Mouse (Mus musculus) heart, embryonic 16.5 days (tissue): ENCODE measurements around the gene Zfp329. TPM values are rescaled to one million over a fixed set of nuclear protein-coding genes. Genes with fewer than 3 reads are reported as not detected.
A peak's percentile ranks its signal among the peaks of the same experiment; 100 is the strongest.

ENCODE experiments used
- ATAC-seq: fragments of 200-750 bp; cut with Nextera tagmentation; replicated peaks from 2 replicates; pipeline ENCODE4 v1.8.0; 2017; ENCODE audit warnings: moderate number of reproducible peaks; ENCODE audit not compliant: insufficient read depth, low FRiP score; ENCODE audit errors: extremely low read depth
- H3K27ac ChIP-seq: fragments of 300-500 bp; sonication (generic); 2 replicates; pipeline ENCODE4 v1.5.1; 2014; ENCODE audit warnings: mild to moderate bottlenecking, low read length, control low read depth, moderate library complexity
- H3K27me3 ChIP-seq: fragments of 300-500 bp; sonication (generic); 2 replicates; pipeline ENCODE4 v1.6.1; 2014; ENCODE audit warnings: low read length, mixed read lengths; ENCODE audit not compliant: control insufficient read depth, insufficient read depth
- H3K36me3 ChIP-seq: fragments of 300-500 bp; sonication (generic); 2 replicates; pipeline ENCODE4 v1.6.1; 2014; ENCODE audit not compliant: control insufficient read depth, insufficient read depth
- H3K4me1 ChIP-seq: fragments of 300-500 bp; sonication (generic); 2 replicates; pipeline ENCODE4 v1.6.1; 2014; ENCODE audit warnings: low read length, mixed read lengths; ENCODE audit not compliant: control insufficient read depth, insufficient read depth
- H3K4me2 ChIP-seq: fragments of 300-500 bp; sonication (generic); 2 replicates; pipeline ENCODE4 v1.6.1; 2014; ENCODE audit warnings: low read depth, mild to moderate bottlenecking, control low read depth, low read length
- H3K4me3 ChIP-seq: fragments of 300-500 bp; sonication (generic); 2 replicates; pipeline ENCODE4 v1.5.1; 2014; ENCODE audit warnings: mild to moderate bottlenecking, control low read depth, low read length
- H3K9ac ChIP-seq: fragments of 300-500 bp; sonication (generic); 2 replicates; pipeline ENCODE4 v1.6.1; 2014; ENCODE audit warnings: low read length, control low read depth
- H3K9me3 ChIP-seq: fragments of 300-500 bp; sonication (generic); replicated peaks from 2 replicates; pipeline ENCODE4 v1.6.1; 2016; ENCODE audit warnings: low read length; ENCODE audit not compliant: control insufficient read depth
- WGBS: fragments of 180-500 bp; shearing (Covaris S2); extraction: QIAGEN DNeasy Blood & Tissue Kit; methylation state at CpG from one replicate; pipeline ENCODE4 v1.1.7; 2014; 5-methylcytosine and 5-hydroxymethylcytosine counted together
- polyA plus RNA-seq: library from polyadenylated mRNA; unstranded; fragments of >200 nt; fragmentation: Nextera tagmentation; extraction: Ambion mirVana; gene quantifications from 2 replicates; pipeline ENCODE4 v1.2.1, GENCODE M21; 2015

Gene Zfp329
- polyA plus RNA-seq = 8.9 and 11.2 TPM in 2 replicates

DNA sequence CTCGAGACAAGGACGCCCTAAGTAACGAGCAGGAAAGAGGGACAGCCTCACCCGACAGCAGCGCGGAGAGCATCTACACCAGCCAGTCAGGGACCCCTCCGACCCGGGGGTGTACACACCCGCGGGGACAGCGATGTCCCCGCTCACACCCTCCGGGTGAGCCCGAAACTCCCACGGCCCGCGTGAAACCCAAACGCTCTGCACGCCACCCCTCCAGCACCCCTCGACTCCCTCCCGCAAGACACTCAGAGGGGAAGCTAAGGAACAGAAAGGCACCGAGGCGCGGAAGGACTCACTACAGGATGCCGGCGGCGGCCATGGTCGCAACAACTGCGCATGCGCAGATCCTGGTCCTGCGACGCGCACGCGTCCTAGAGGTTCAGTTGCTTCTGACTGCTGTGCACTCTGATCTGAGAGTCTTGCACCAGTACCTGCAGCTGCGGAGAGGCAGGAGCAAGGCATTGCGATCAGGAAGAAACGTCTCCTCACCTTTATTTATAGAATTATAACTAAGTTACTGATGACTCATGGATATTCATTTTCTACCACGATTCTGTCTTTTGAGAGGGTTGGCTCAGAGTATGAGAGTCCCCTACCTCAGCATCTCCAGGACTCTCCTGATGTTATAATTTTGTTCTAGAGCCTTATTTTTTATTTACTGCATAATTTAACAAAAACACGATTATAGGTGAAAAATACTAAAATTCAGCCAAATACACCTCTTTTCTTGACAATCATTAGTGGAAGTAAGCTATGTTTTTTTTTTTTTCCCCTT, at the start of gene Zfp329:
Gene Zfp329, minus strand, starts transcription at position 338 of the 775 bp plus-strand sequence.
- Histone ChIP-seq H3K27me3 (no peaks in the 10 kb centered on the region), H3K9me3 (peaks cover 13% of the 10 kb centered on the region), H3K27ac (no peak within 1 kb of the TSS), H3K4me3 (peak within 1 kb of the TSS; percentile 91), H3K9ac (peak within 1 kb of the TSS; percentile 91), H3K4me1 (peaks cover 5% of the 10 kb centered on the region), H3K4me2 (peak within 1 kb of the TSS; percentile 84), H3K36me3 (peaks cover 12% of the 10 kb centered on the region)
- peak; percentile 96 for ATAC-seq
- under 1% methylated on average over 40 of the region's 40 CpGs for WGBS

DNA sequence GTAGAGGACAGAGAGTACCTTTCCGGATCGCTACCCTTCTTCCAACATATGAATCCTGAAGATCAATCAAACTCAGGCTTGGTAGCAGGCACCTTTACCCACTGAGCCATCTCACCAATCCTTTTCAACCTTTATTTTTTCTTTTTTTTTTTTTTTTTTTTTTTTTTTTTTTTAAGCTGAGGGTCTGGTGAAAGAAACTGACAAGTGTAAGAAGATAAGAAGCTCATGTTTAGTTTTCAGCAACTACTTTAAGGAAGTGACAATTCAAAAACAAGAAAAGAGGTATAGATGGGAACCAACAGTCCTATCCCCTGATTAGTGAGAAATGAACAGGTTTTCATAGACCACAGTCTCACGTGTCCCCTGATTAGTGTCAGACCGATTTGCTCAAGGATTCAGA, 17.1 kb upstream of the Zfp329 start:
- WGBS = 86% methylated on average over 4 of the region's 4 CpGs
- Histone ChIP-seq H3K27ac (no peak overlapping the region), H3K4me3 (peak overlapping the region; percentile 87), H3K9me3 (peaks cover 41% of the 10 kb centered on the region), H3K4me1 (peaks cover 3% of the 10 kb centered on the region; the same call in 1 of the 2 replicates), H3K36me3 (peaks cover 44% of the 10 kb centered on the region), H3K4me2 (peak overlapping the region; percentile 59), H3K27me3 (no peaks in the 10 kb centered on the region), H3K9ac (no peak overlapping the region)
- no peak for ATAC-seq

DNA sequence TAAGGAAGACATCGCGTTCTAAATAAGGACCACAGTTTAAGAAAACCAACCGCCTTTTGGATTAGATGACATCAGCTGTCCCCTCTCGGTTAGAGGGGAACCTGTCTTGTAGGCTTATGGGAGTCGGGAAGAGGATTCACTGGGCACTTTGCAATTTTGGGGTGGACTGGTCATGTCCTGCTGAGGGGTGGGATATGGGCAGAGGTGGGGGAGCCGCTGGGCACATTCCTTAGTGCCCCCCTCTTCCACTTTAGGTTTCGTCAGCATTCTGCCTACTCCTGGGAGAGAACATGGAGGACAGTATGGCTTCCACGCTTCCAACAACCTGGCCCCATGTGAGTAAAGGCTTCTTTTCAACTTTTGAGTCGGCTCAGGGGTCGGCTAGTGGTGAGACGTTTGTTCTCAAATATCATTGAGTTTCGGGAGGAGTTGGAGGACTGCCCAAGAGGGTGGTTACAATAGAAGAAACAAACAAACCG, 16.6 kb upstream of the Zfp329 start:
- Histone ChIP-seq H3K9me3 (peaks cover 38% of the 10 kb centered on the region), H3K9ac (peak overlapping the region; percentile 84), H3K4me1 (peaks cover 3% of the 10 kb centered on the region; the same call in 1 of the 2 replicates), H3K4me2 (peak overlapping the region; percentile 59), H3K36me3 (peaks cover 38% of the 10 kb centered on the region), H3K27ac (peak overlapping the region; percentile 84), H3K4me3 (peak overlapping the region; percentile 87), H3K27me3 (no peaks in the 10 kb centered on the region)
- WGBS = 35% methylated on average over 13 of the region's 13 CpGs
- peak; percentile 37 for ATAC-seq

GRCm38 (mm10) chr7:12834162-12835120, 15.8 kb upstream of the Zfp329 start, which contains the start of gene Zfp110:
TSS of gene Zfp110 (plus strand) at chr7:12834761.
- Histone ChIP-seq H3K36me3 (peaks cover 32% of the 10 kb centered on the region), H3K4me2 (peak within 1 kb of the TSS; percentile 59), H3K4me1 (peaks cover 3% of the 10 kb centered on the region; the same call in 1 of the 2 replicates), H3K9me3 (peaks cover 32% of the 10 kb centered on the region), H3K4me3 (peak within 1 kb of the TSS; percentile 87), H3K27me3 (no peaks in the 10 kb centered on the region), H3K9ac (peak within 1 kb of the TSS; percentile 84), H3K27ac (peak within 1 kb of the TSS; percentile 84)
- ATAC-seq = peak; percentile 98
- WGBS = 3% methylated on average over 47 of the region's 47 CpGs

DNA sequence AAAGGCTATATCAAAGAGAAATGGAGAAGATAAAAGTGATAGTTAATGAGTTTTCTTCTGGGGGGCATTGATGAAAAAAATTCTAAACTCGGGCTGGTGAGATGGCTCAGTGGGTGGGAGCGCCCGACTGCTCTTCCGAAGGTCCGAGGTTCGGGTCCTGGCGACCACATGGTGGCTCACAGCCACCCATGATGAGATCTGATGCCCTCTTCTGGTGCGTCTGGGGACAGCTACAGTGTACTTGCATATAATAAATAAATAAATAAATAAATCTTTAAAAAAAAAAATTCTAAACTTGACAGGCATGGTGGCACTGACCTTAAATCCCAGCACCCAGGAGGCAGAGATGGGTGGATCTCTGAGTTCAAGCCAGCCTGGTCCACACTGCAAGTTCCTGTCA, 3.1 kb downstream of the Zfp329 start:
- Histone ChIP-seq H3K27me3 (no peaks in the 10 kb centered on the region), H3K36me3 (peaks cover 39% of the 10 kb centered on the region), H3K4me1 (peaks cover 5% of the 10 kb centered on the region), H3K9me3 (peaks cover 25% of the 10 kb centered on the region), H3K9ac (no peak overlapping the region), H3K4me2 (no peak overlapping the region), H3K4me3 (no peak overlapping the region), H3K27ac (no peak overlapping the region)
- WGBS = 97% methylated on average over 8 of the region's 8 CpGs
- ATAC-seq = no peak

- H3K9ac ChIP-seq = peak overlapping the region; percentile 83
- 1% methylated on average over 16 of the region's 16 CpGs for WGBS
- H3K36me3 ChIP-seq = peaks cover 25% of the 10 kb centered on the region
- H3K4me1 ChIP-seq = peaks cover 10% of the 10 kb centered on the region; the same call in 1 of the 2 replicates
- peaks cover 3% of the 10 kb centered on the region; the same call in 1 of the 2 replicates for H3K9me3 ChIP-seq
- ATAC-seq = no peak
- H3K27me3 ChIP-seq = no peaks in the 10 kb centered on the region
- peak overlapping the region; percentile 98 for H3K4me2 ChIP-seq
- H3K27ac ChIP-seq = peak overlapping the region; percentile 61
- H3K4me3 ChIP-seq = peak overlapping the region; percentile 70
These were observed 15.0 kb downstream of the Zfp329 start for GRCm38 (mm10) chr7:12803727-12804071.

- Histone ChIP-seq H3K9me3 (0 out of 2 replicates have a peak, but pooled peaks cover 3% of the 10 kb centered on the region), H3K4me1 (peaks cover 10% of the 10 kb centered on the region; the same call in 1 of the 2 replicates), H3K27me3 (no peaks in the 10 kb centered on the region), H3K36me3 (peaks cover 22% of the 10 kb centered on the region), H3K27ac (peak within 1 kb of the TSS; percentile 61), H3K4me3 (peak within 1 kb of the TSS; percentile 70), H3K4me2 (peak within 1 kb of the TSS; percentile 98), H3K9ac (peak within 1 kb of the TSS; percentile 83)
- WGBS = 5% methylated on average over 31 of the region's 31 CpGs
- ATAC-seq = peak; percentile 92
These were observed 15.6 kb downstream of the Zfp329 start, which contains the start of gene Zscan18 for GRCm38 (mm10) chr7:12802866-12803726. TSS of gene Zscan18 (minus strand) at chr7:12803635.

GRCm38 (mm10) chr7:12799554-12799953, 19.1 kb downstream of the Zfp329 start:
- Histone ChIP-seq H3K9ac (no peak overlapping the region; the same call in 1 of the 2 replicates), H3K4me3 (no peak overlapping the region), H3K4me2 (peak overlapping the region; percentile 38), H3K27me3 (no peaks in the 10 kb centered on the region), H3K36me3 (peaks cover 18% of the 10 kb centered on the region), H3K4me1 (peaks cover 10% of the 10 kb centered on the region; the same call in 1 of the 2 replicates), H3K9me3 (peaks cover 11% of the 10 kb centered on the region), H3K27ac (peak overlapping the region; percentile 78)
- no peak for ATAC-seq
- 46% methylated on average over 1 of the region's 1 CpGs for WGBS
